Mouse (Mus musculus) forebrain, embryonic 14.5 days (tissue): Measurements from ENCODE around the gene Tlk2. TPM values are rescaled to one million over a fixed set of nuclear protein-coding genes. Genes with fewer than 3 reads are reported as not detected.
A peak's percentile ranks its signal among the peaks of the same experiment; 100 is the strongest.

Experiments used
- ATAC-seq: fragments of 200-750 bp; cut with Nextera tagmentation; 2 replicates; pipeline ENCODE4 v1.8.0; 2017; ENCODE audit warnings: mild to moderate bottlenecking, moderate library complexity
- DNase-seq: peaks from one replicate; pipeline ENCODE4 v3.0.0-alpha.2; 2015; ENCODE audit warnings: low spot score
- H3K27ac ChIP-seq: fragments of 300-500 bp; sonication (generic); 2 replicates; pipeline ENCODE4 v1.5.1; 2014; ENCODE audit warnings: low read depth, mild to moderate bottlenecking, control low read depth, low read length, moderate library complexity
- H3K27me3 ChIP-seq: fragments of 300-500 bp; sonication (generic); replicated peaks from 2 replicates; pipeline ENCODE4 v1.6.1; 2014; ENCODE audit warnings: low read length, control low read depth, mixed read lengths; ENCODE audit not compliant: control insufficient read depth, insufficient read depth
- H3K36me3 ChIP-seq: fragments of 300-500 bp; sonication (generic); 2 replicates; pipeline ENCODE4 v1.6.1; 2014; ENCODE audit warnings: low read length, control low read depth; ENCODE audit not compliant: control insufficient read depth, insufficient read depth
- H3K4me1 ChIP-seq: fragments of 300-500 bp; sonication (generic); 2 replicates; pipeline ENCODE4 v1.6.1; 2014; ENCODE audit warnings: antibody characterized with exemption, low read length, control low read depth; ENCODE audit not compliant: control insufficient read depth, insufficient read depth
- H3K4me2 ChIP-seq: fragments of 300-500 bp; sonication (generic); 2 replicates; pipeline ENCODE4 v1.6.1; 2014; ENCODE audit warnings: mild to moderate bottlenecking, control low read depth, low read length
- H3K4me3 ChIP-seq: fragments of 300-500 bp; sonication (generic); 2 replicates; pipeline ENCODE4 v1.5.1; 2014; ENCODE audit warnings: low read depth, low read length, control low read depth
- H3K9ac ChIP-seq: fragments of 300-500 bp; sonication (generic); 2 replicates; pipeline ENCODE4 v1.6.1; 2014; ENCODE audit warnings: mild to moderate bottlenecking, low read length, control low read depth, moderate library complexity
- H3K9me3 ChIP-seq: fragments of 300-500 bp; sonication (generic); replicated peaks from 2 replicates; pipeline ENCODE4 v1.6.1; 2016; ENCODE audit warnings: low read length, control low read depth, mixed read lengths; ENCODE audit not compliant: control insufficient read depth
- WGBS: fragments of 180-500 bp; shearing (Covaris S2); extraction: QIAGEN DNeasy Blood & Tissue Kit; methylation state at CpG from one replicate; pipeline ENCODE4 v1.1.7; 2014; 5-methylcytosine and 5-hydroxymethylcytosine counted together
- polyA plus RNA-seq: library from polyadenylated mRNA; unstranded; fragments of >200 nt; fragmentation: Nextera tagmentation; extraction: Ambion mirVana; gene quantifications from 2 replicates; pipeline ENCODE4 v1.2.1, GENCODE M21; 2014

Tlk2 gene
- polyA plus RNA-seq, 1 experiment from 2014 or later = 23.4 TPM

- 80% methylated on average over 3 of the region's 3 CpGs for WGBS
- ATAC-seq = no peak
- no peaks in the 10 kb centered on the region for H3K9me3 ChIP-seq
Observed at GRCm38 (mm10) chr11:105327101-105327500, 148.5 kb downstream of the Tlk2 start.

GRCm38 (mm10) chr11:105329962-105330361, 151.4 kb downstream of the Tlk2 start:
- Histone ChIP-seq H3K9me3 (no peaks in the 10 kb centered on the region), H3K4me2 (no peak overlapping the region), H3K27ac (no peak overlapping the region), H3K4me3 (no peak overlapping the region), H3K4me1 (no peaks in the 10 kb centered on the region), H3K27me3 (no peaks in the 10 kb centered on the region), H3K36me3 (no peaks in the 10 kb centered on the region), H3K9ac (no peak overlapping the region)
- DNase-seq (no peak), ATAC-seq (no peak)
- WGBS = 82% methylated on average over 9 of the region's 9 CpGs

More at GRCm38 (mm10) chr11:105327101-105327500, 148.5 kb downstream of the Tlk2 start:
- Histone ChIP-seq H3K27me3 (no peaks in the 10 kb centered on the region), H3K27ac (no peak overlapping the region), H3K4me1 (no peaks in the 10 kb centered on the region), H3K9ac (no peak overlapping the region), H3K4me3 (no peak overlapping the region), H3K36me3 (no peaks in the 10 kb centered on the region), H3K4me2 (no peak overlapping the region)
- DNase-seq = no peak

GRCm38 (mm10) chr11:105331129-105331528, 152.5 kb downstream of the Tlk2 start:
- Histone ChIP-seq H3K36me3 (no peaks in the 10 kb centered on the region), H3K27ac (no peak overlapping the region), H3K9ac (no peak overlapping the region), H3K4me3 (no peak overlapping the region), H3K4me1 (no peaks in the 10 kb centered on the region), H3K9me3 (no peaks in the 10 kb centered on the region), H3K27me3 (no peaks in the 10 kb centered on the region), H3K4me2 (no peak overlapping the region)
- no peak for DNase-seq
- 94% methylated on average over 3 of the region's 3 CpGs for WGBS
- ATAC-seq = no peak

- DNase-seq (no peak), ATAC-seq (no peak)
- no peaks in the 10 kb centered on the region for H3K9me3 ChIP-seq
- H3K9ac ChIP-seq = no peak overlapping the region
- H3K4me1 ChIP-seq = no peaks in the 10 kb centered on the region
- H3K36me3 ChIP-seq = no peaks in the 10 kb centered on the region
- WGBS = 52% methylated on average over 10 of the region's 10 CpGs
- H3K27ac ChIP-seq = no peak overlapping the region
- no peak overlapping the region for H3K4me3 ChIP-seq
- H3K4me2 ChIP-seq = no peak overlapping the region
- no peaks in the 10 kb centered on the region for H3K27me3 ChIP-seq
Observed at GRCm38 (mm10) chr11:105331732-105332131, 153.1 kb downstream of the Tlk2 start.

- Histone ChIP-seq H3K9ac (no peak overlapping the region), H3K4me2 (no peak overlapping the region), H3K27ac (no peak overlapping the region), H3K27me3 (no peaks in the 10 kb centered on the region), H3K36me3 (no peaks in the 10 kb centered on the region), H3K4me3 (no peak overlapping the region), H3K9me3 (no peaks in the 10 kb centered on the region), H3K4me1 (no peaks in the 10 kb centered on the region)
- ATAC-seq (no peak), DNase-seq (peak; percentile 75)
- WGBS = 68% methylated on average over 8 of the region's 8 CpGs
Observed at GRCm38 (mm10) chr11:105332468-105332867, 153.9 kb downstream of the Tlk2 start.

Other genes with a start within 250 kb of the Tlk2 start
- not detected in 2 replicates for gene Efcab3, start 115.2 kb upstream of the Tlk2 start, polyA plus RNA-seq
- 24.2 and 24.5 TPM in 2 replicates for gene Mettl2, start 52.4 kb upstream of the Tlk2 start, polyA plus RNA-seq
- gene Gm10842, start 31.9 kb upstream of the Tlk2 start, polyA plus RNA-seq = not detected in 2 replicates
- 2.6 and 3.2 TPM in 2 replicates for gene Mrc2, start 113.8 kb downstream of the Tlk2 start, polyA plus RNA-seq